Mouse (Mus musculus) liver, adult 2 months (tissue): Measurements from ENCODE around the gene Tmem91.

ENCODE experiments used
- CTCF ChIP-seq: fragments of 200-500 bp; IDR thresholded peaks from 2 replicates; pipeline ENCODE4 v1.5.1; 2011; ENCODE audit warnings: low read depth, low read length, control low read depth
- POLR2A ChIP-seq: fragments of 200-500 bp; IDR thresholded peaks from 2 replicates; pipeline ENCODE4 v1.6.1; 2011; ENCODE audit warnings: low read length, control low read depth; ENCODE audit not compliant: insufficient read depth; ENCODE audit errors: extremely low read depth

GRCm38 (mm10) chr7:25671686-25672085, 3.3 kb downstream of the Tmem91 start:
- no peak for TF ChIP-seq CTCF
- TF ChIP-seq POLR2A, result no peak
